Comparison of ENCODE assay signal across 8 mouse cellular contexts in genomic region chr7:114416021-114416845, GRCm38 (mm10). TPM values are rescaled to one million over a fixed set of nuclear protein-coding genes. Genes with fewer than 3 reads are reported as not detected.
DNase-seq lines count a peak whose midpoint lies in the region.

No protein-coding gene starts in this region.

- H3K27me3 ChIP-seq in megakaryocyte, embryonic 14.5 days (replicated peaks): peaks cover 48% of the 10 kb centered on the region

- H3K4me1 ChIP-seq in megakaryocyte, embryonic 14.5 days: peaks cover 19% of the 10 kb centered on the region

- no peaks in the 10 kb centered on the region for H3K9me3 ChIP-seq in megakaryocyte, embryonic 14.5 days

- peak; percentile 65 for DNase-seq in ZHBTc4 (ENCODE audit: low read depth, low spot score)
- peak; percentile 70 to 73 for DNase-seq in cerebellum, postnatal 10 days
- DNase-seq in frontal cortex, postnatal 25 days (ENCODE audit: low spot score in 2 of 2): peak; percentile 19 to 34
- peak; percentile 43 for DNase-seq in induced T-regulatory cell, adult 2 months (ENCODE audit: low read depth)
- DNase-seq in left cerebral cortex, postnatal 10 days (ENCODE audit: extremely low spot score in 1 of 2, low spot score in 2 of 2): peak; percentile 10 to 59
- DNase-seq in right cerebral cortex, postnatal 14 days: peak; percentile 44
- DNase-seq in yolk sac, embryonic 10.5 days (ENCODE audit: low spot score): peak; percentile 20

- no peaks in the 10 kb centered on the region for H3K36me3 ChIP-seq in megakaryocyte, embryonic 14.5 days (replicated peaks; ENCODE audit: low read length)

- intact Hi-C loops in left cerebral cortex, postnatal 10 days (cut with DNase I): loop anchor here (5.0 to 10.0 kb wide), 3 partner anchors 76 to 139 kb away; partner anchors contain the start of gene Psma1

- peak overlapping the region; percentile 95 for H3K4me3 ChIP-seq in megakaryocyte, embryonic 14.5 days (replicated peaks)

RNA-seq across cellular contexts. Expression of gene Pde3b, which starts 1.2 kb away (rescaled TPM):
- 10 to 100 TPM; 11.1 to 11.6 TPM for total RNA-seq in left cerebral cortex, postnatal 10 days (2021)
- 0.32 and 0.45 TPM in 2 replicates for polyA plus RNA-seq in megakaryocyte, embryonic 14.5 days (2012; ENCODE audit: insufficient read depth, low replicate concordance)

Comparison
In these comparisons a context has a peak if more than half of its experiments do, and no peak if none do; other contexts are left out.
1. Peak in every context shown above with its lines: DNase-seq and H3K4me3 ChIP-seq.
2. DNase-seq: peak in every context shown above with its lines; median percentile 72 in cerebellum, postnatal 10 days; 65 in ZHBTc4; 44 in right cerebral cortex, postnatal 14 days; 43 in induced T-regulatory cell, adult 2 months; 34 in left cerebral cortex, postnatal 10 days; 26 in frontal cortex, postnatal 25 days; 20 in yolk sac, embryonic 10.5 days.